ENCODE assay signal across 12 mouse cellular contexts in genomic region chr12:32168751-32169150, GRCm38 (mm10). TPM values are rescaled to one million over a fixed set of nuclear protein-coding genes. Genes with fewer than 3 reads are reported as not detected.
DNase-seq lines count a peak whose midpoint lies in the region; ATAC-seq and TF ChIP-seq lines count a peak whose summit lies in the region.
"Had no signal": no experiment of that assay in that cellular context is flagged by ENCODE, and none has a peak within 500 bp of the region (broad histone marks: within the 10 kb centered on the region; RNA-seq: fewer than 3 reads in every experiment).

No protein-coding gene starts in this region.

- H3K4me3 ChIP-seq in lung, embryonic 15.5 days = no peak overlapping the region
- H3K4me3 ChIP-seq in limb, embryonic 10.5 days = no peak overlapping the region
- H3K4me3 ChIP-seq in intestine, embryonic 15.5 days (replicated peaks) = no peak overlapping the region
- H3K4me3 ChIP-seq: hindbrain, embryonic 12.5 days had no signal

- no peaks in the 10 kb centered on the region for H3K27me3 ChIP-seq in lung, embryonic 15.5 days
- H3K27me3 ChIP-seq in limb, embryonic 10.5 days (ENCODE audit: low read depth, poor library complexity, severe bottlenecking) = peaks cover 86% of the 10 kb centered on the region
- no peaks in the 10 kb centered on the region for H3K27me3 ChIP-seq in intestine, embryonic 15.5 days (replicated peaks)

- ATAC-seq in lung, embryonic 15.5 days (ENCODE audit: borderline replicate concordance, extremely low read depth, low FRiP score, low TSS enrichment) = 0 out of 2 replicates have a peak, but pooled peaks have one; percentile 39
- ATAC-seq in intestine, embryonic 15.5 days = no peak

- H3K9me3 ChIP-seq in lung, embryonic 15.5 days = no peaks in the 10 kb centered on the region
- no peaks in the 10 kb centered on the region for H3K9me3 ChIP-seq in limb, embryonic 10.5 days (replicated peaks)
- H3K9me3 ChIP-seq in intestine, embryonic 15.5 days = no peaks in the 10 kb centered on the region
- H3K9me3 ChIP-seq: hindbrain, embryonic 12.5 days had no signal

- TF ChIP-seq POLR2A in brain, embryonic 14.5 days (IDR thresholded peaks at IDR 0.05; ENCODE audit: borderline replicate concordance, extremely low read depth, insufficient read depth, insufficient read length, poor library complexity, severe bottlenecking) = no peak

- 24% methylated on average over 3 of the region's 3 CpGs for WGBS in lung, embryonic 15.5 days
- 17% methylated on average over 3 of the region's 3 CpGs for WGBS in limb, embryonic 10.5 days
- 32% methylated on average over 3 of the region's 3 CpGs for WGBS in intestine, embryonic 15.5 days

- no peak overlapping the region for H3K27ac ChIP-seq in lung, embryonic 15.5 days
- no peak overlapping the region for H3K27ac ChIP-seq in limb, embryonic 10.5 days
- H3K27ac ChIP-seq in intestine, embryonic 15.5 days = no peak overlapping the region
- H3K27ac ChIP-seq: hindbrain, embryonic 12.5 days had no signal

- no peak for DNase-seq in lung, postnatal 10 days
- DNase-seq in brain, embryonic 14.5 days (ENCODE audit: low read depth) = peak; percentile 42
- DNase-seq in naive thymus-derived CD4-positive, alpha-beta T cell, adult 2 months (ENCODE audit: low read depth) = peak; percentile 69
- peak; percentile 78 for DNase-seq in thymus, postnatal 14 days
- no peak for DNase-seq in limb, embryonic 10.5 days (ENCODE audit: low spot score)
- no peak for DNase-seq in cerebellum, adult 11-12 months
- DNase-seq: cerebellum, postnatal 36 days; kidney, postnatal 10 days; lung, postnatal 4 days had no signal

- no peaks in the 10 kb centered on the region for H3K36me3 ChIP-seq in lung, embryonic 15.5 days
- no peaks in the 10 kb centered on the region for H3K36me3 ChIP-seq in limb, embryonic 10.5 days
- no peaks in the 10 kb centered on the region for H3K36me3 ChIP-seq in intestine, embryonic 15.5 days
- H3K36me3 ChIP-seq: hindbrain, embryonic 12.5 days had no signal

- no peaks in the 10 kb centered on the region for H3K4me1 ChIP-seq in lung, embryonic 15.5 days
- H3K4me1 ChIP-seq in limb, embryonic 10.5 days = peaks cover 5% of the 10 kb centered on the region; the same call in 1 of the 2 replicates
- no peaks in the 10 kb centered on the region for H3K4me1 ChIP-seq in intestine, embryonic 15.5 days (replicated peaks)
- H3K4me1 ChIP-seq: hindbrain, embryonic 12.5 days had no signal

- H3K9ac ChIP-seq in lung, embryonic 15.5 days = no peak overlapping the region
- H3K9ac ChIP-seq in intestine, embryonic 15.5 days = no peak overlapping the region
- H3K9ac ChIP-seq: hindbrain, embryonic 12.5 days had no signal

- H3K4me2 ChIP-seq in lung, embryonic 15.5 days = no peak overlapping the region
- H3K4me2 ChIP-seq in intestine, embryonic 15.5 days (replicated peaks) = no peak overlapping the region
- H3K4me2 ChIP-seq: hindbrain, embryonic 12.5 days had no signal

- no peak for TF ChIP-seq CTCF in brain, embryonic 14.5 days (IDR thresholded peaks at IDR 0.05; ENCODE audit: borderline replicate concordance, extremely low read depth, insufficient read depth, insufficient read length)

RNA-seq across cellular contexts. Expression of gene Pik3cg, which starts 39.7 kb away (rescaled TPM):
- 3.4 and 3.9 TPM in 2 replicates for polyA plus RNA-seq in lung, embryonic 15.5 days (2015; fragmentation: Nextera tagmentation; extraction: Ambion mirVana)
- 1.0 and 1.5 TPM in 2 replicates for polyA plus RNA-seq in brain, embryonic 14.5 days (2012; rRNA removed)
- polyA plus RNA-seq in limb, embryonic 10.5 days (2016; fragmentation: Nextera tagmentation; extraction: Ambion mirVana) = 0.55 and 0.91 TPM in 2 replicates
- polyA plus RNA-seq in intestine, embryonic 15.5 days (2015; fragmentation: Nextera tagmentation; extraction: Ambion mirVana) = 2.1 and 2.3 TPM in 2 replicates

Comparison
In these comparisons a context has a peak if more than half of its experiments do, and no peak if none do; other contexts are left out.
1. DNase-seq: peak in brain, embryonic 14.5 days (single experiment), naive thymus-derived CD4-positive, alpha-beta T cell, adult 2 months (single experiment) and thymus, postnatal 14 days (single experiment); none in lung, postnatal 10 days (single experiment), limb, embryonic 10.5 days (single experiment) and cerebellum, adult 11-12 months (single experiment).